Mouse (Mus musculus) stomach, embryonic 14.5 days (tissue): ENCODE data around the gene Ckm. TPM values are rescaled to one million over a fixed set of nuclear protein-coding genes. Genes with fewer than 3 reads are reported as not detected.

Experiments used
- ATAC-seq: fragments of 200-750 bp; cut with Nextera tagmentation; 2 replicates; pipeline ENCODE4 v1.8.0; 2017; ENCODE audit warnings: low read depth, moderate TSS enrichment; ENCODE audit not compliant: insufficient number of reproducible peaks, insufficient read depth, low FRiP score
- H3K27ac ChIP-seq: fragments of 300-500 bp; sonication (generic); 2 replicates; pipeline ENCODE4 v1.5.1; 2014; ENCODE audit warnings: mild to moderate bottlenecking, low read length, moderate library complexity, mixed read lengths
- H3K27me3 ChIP-seq: fragments of 300-500 bp; sonication (generic); 2 replicates; pipeline ENCODE4 v1.6.1; 2014; ENCODE audit warnings: low read length, control low read depth, mixed read lengths; ENCODE audit not compliant: control insufficient read depth, insufficient read depth
- H3K36me3 ChIP-seq: fragments of 300-500 bp; sonication (generic); 2 replicates; pipeline ENCODE4 v1.6.1; 2014; ENCODE audit warnings: mild to moderate bottlenecking, control low read depth, low read length, moderate library complexity, mixed read lengths; ENCODE audit not compliant: control insufficient read depth, insufficient read depth
- H3K4me1 ChIP-seq: fragments of 300-500 bp; sonication (generic); 2 replicates; pipeline ENCODE4 v1.6.1; 2014; ENCODE audit warnings: low read length, control low read depth, mixed read lengths; ENCODE audit not compliant: control insufficient read depth, insufficient read depth
- H3K4me2 ChIP-seq: fragments of 300-500 bp; sonication (generic); replicated peaks from 2 replicates; pipeline ENCODE4 v1.6.1; 2014; ENCODE audit warnings: low read depth, low read length, control low read depth
- H3K4me3 ChIP-seq: fragments of 300-500 bp; sonication (generic); 2 replicates; pipeline ENCODE4 v1.5.1; 2014; ENCODE audit warnings: low read depth, low read length, control low read depth
- H3K9ac ChIP-seq: fragments of 300-500 bp; sonication (generic); replicated peaks from 2 replicates; pipeline ENCODE4 v1.6.1; 2014; ENCODE audit warnings: low read depth, mild to moderate bottlenecking, control low read depth, low read length, moderate library complexity, mixed read lengths
- H3K9me3 ChIP-seq: fragments of 300-500 bp; sonication (generic); 2 replicates; pipeline ENCODE4 v1.6.1; 2016; ENCODE audit warnings: low read depth, low read length, control low read depth; ENCODE audit not compliant: control insufficient read depth
- WGBS: fragments of 180-500 bp; shearing (Covaris S2); extraction: QIAGEN DNeasy Blood & Tissue Kit; methylation state at CpG from one replicate; pipeline ENCODE4 v1.1.7; 2014; 5-methylcytosine and 5-hydroxymethylcytosine counted together
- polyA plus RNA-seq: library from polyadenylated mRNA; unstranded; fragments of >200 nt; fragmentation: Nextera tagmentation; extraction: Ambion mirVana; gene quantifications from 2 replicates; pipeline ENCODE4 v1.2.1, GENCODE M21; 2014

Gene Ckm
- polyA plus RNA-seq, 1 experiment from 2014 or later: 1.7 TPM

GRCm38 (mm10) chr7:19402535-19403112 is 2.0 kb upstream of the Ckm start:
- Histone ChIP-seq H3K9ac (no peak overlapping the region), H3K27me3 (0 out of 2 replicates have a peak, but pooled peaks cover 4% of the 10 kb centered on the region)
- ATAC-seq: no peak

GRCm38 (mm10) chr7:19403731-19404296 is 762 bp upstream of the Ckm start, which contains the start of gene Klc3:
Gene Klc3 (minus strand): TSS chr7:19404104.
- H3K27me3 ChIP-seq: 0 out of 2 replicates have a peak, but pooled peaks cover 4% of the 10 kb centered on the region
- H3K27ac ChIP-seq: no peak within 1 kb of the TSS
- peak within 1 kb of the TSS; percentile 41 for H3K9ac ChIP-seq
- peak within 1 kb of the TSS; percentile 77 for H3K4me2 ChIP-seq
- peak within 1 kb of the TSS; percentile 56 for H3K4me3 ChIP-seq
- peak; percentile 80 for ATAC-seq
- H3K36me3 ChIP-seq: no peaks in the 10 kb centered on the region
- 0 out of 2 replicates have a peak, but pooled peaks cover 6% of the 10 kb centered on the region for H3K4me1 ChIP-seq
- no peaks in the 10 kb centered on the region for H3K9me3 ChIP-seq
- 1% methylated on average over 53 of the region's 62 CpGs for WGBS

More at GRCm38 (mm10) chr7:19402535-19403112, 2.0 kb upstream of the Ckm start:
- Histone ChIP-seq H3K36me3 (no peaks in the 10 kb centered on the region), H3K27ac (no peak overlapping the region), H3K4me1 (0 out of 2 replicates have a peak, but pooled peaks cover 6% of the 10 kb centered on the region), H3K4me3 (no peak overlapping the region), H3K9me3 (no peaks in the 10 kb centered on the region), H3K4me2 (no peak overlapping the region)
- 84% methylated on average over 9 of the region's 9 CpGs for WGBS

- 0 out of 2 replicates have a peak, but pooled peaks cover 4% of the 10 kb centered on the region for H3K27me3 ChIP-seq
- no peaks in the 10 kb centered on the region for H3K4me1 ChIP-seq
- H3K9ac ChIP-seq: no peak overlapping the region
- no peak overlapping the region for H3K4me3 ChIP-seq
- peak overlapping the region; percentile 28; the same call in 1 of the 2 replicates for H3K4me2 ChIP-seq
- 3% methylated on average over 19 of the region's 19 CpGs for WGBS
- ATAC-seq: peak; percentile 57; the same call in 1 of the 2 replicates
- no peaks in the 10 kb centered on the region for H3K36me3 ChIP-seq
- no peaks in the 10 kb centered on the region for H3K9me3 ChIP-seq
- no peak overlapping the region for H3K27ac ChIP-seq
These were observed 841 bp downstream of the Ckm start for GRCm38 (mm10) chr7:19405417-19405816.

GRCm38 (mm10) chr7:19409753-19410152 is 5.2 kb downstream of the Ckm start:
- 49% methylated on average over 6 of the region's 6 CpGs for WGBS
- Histone ChIP-seq H3K9ac (no peak overlapping the region), H3K4me3 (no peak overlapping the region), H3K4me2 (no peak overlapping the region), H3K9me3 (0 out of 2 replicates have a peak, but pooled peaks cover 4% of the 10 kb centered on the region), H3K27me3 (no peaks in the 10 kb centered on the region), H3K4me1 (no peaks in the 10 kb centered on the region), H3K27ac (no peak overlapping the region), H3K36me3 (no peaks in the 10 kb centered on the region)
- ATAC-seq: no peak

DNA sequence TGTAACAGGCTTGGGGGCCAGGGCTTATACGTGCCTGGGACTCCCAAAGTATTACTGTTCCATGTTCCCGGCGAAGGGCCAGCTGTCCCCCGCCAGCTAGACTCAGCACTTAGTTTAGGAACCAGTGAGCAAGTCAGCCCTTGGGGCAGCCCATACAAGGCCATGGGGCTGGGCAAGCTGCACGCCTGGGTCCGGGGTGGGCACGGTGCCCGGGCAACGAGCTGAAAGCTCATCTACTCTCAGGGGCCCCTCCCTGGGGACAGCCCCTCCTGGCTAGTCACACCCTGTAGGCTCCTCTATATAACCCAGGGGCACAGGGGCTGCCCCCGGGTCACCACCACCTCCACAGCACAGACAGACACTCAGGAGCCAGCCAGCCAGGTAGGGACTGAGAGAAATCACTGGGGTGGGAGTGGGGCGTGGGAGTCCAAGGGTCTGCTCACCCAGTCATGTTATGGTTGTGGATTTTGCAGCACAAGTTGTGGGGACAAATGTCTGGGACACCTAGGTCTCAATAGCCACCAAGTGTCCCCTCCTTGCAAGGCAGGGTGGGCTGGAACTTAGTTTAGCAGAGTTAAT is 6.3 kb downstream of the Ckm start:
- Histone ChIP-seq H3K4me1 (no peaks in the 10 kb centered on the region), H3K4me3 (no peak overlapping the region)
- 80% methylated on average over 11 of the region's 11 CpGs for WGBS

GRCm38 (mm10) chr7:19411783-19412182 is 7.2 kb downstream of the Ckm start:
- H3K4me1 ChIP-seq: no peaks in the 10 kb centered on the region
- no peak overlapping the region for H3K9ac ChIP-seq
- 77% methylated on average over 5 of the region's 5 CpGs for WGBS
- no peaks in the 10 kb centered on the region for H3K36me3 ChIP-seq
- no peak overlapping the region for H3K4me3 ChIP-seq
- H3K27ac ChIP-seq: no peak overlapping the region
- 0 out of 2 replicates have a peak, but pooled peaks cover 2% of the 10 kb centered on the region for H3K27me3 ChIP-seq
- H3K4me2 ChIP-seq: no peak overlapping the region
- 0 out of 2 replicates have a peak, but pooled peaks cover 4% of the 10 kb centered on the region for H3K9me3 ChIP-seq
- ATAC-seq: no peak

More for the DNA sequence above, 6.3 kb downstream of the Ckm start:
- H3K9ac ChIP-seq: no peak overlapping the region
- H3K27me3 ChIP-seq: no peaks in the 10 kb centered on the region
- no peaks in the 10 kb centered on the region for H3K36me3 ChIP-seq
- no peak for ATAC-seq
- H3K27ac ChIP-seq: no peak overlapping the region
- H3K4me2 ChIP-seq: no peak overlapping the region
- 0 out of 2 replicates have a peak, but pooled peaks cover 4% of the 10 kb centered on the region for H3K9me3 ChIP-seq

- Histone ChIP-seq H3K27me3 (0 out of 2 replicates have a peak, but pooled peaks cover 4% of the 10 kb centered on the region), H3K9ac (no peak overlapping the region), H3K4me3 (no peak overlapping the region), H3K27ac (no peak overlapping the region), H3K36me3 (no peaks in the 10 kb centered on the region), H3K4me2 (no peak overlapping the region), H3K4me1 (no peaks in the 10 kb centered on the region), H3K9me3 (0 out of 2 replicates have a peak, but pooled peaks cover 4% of the 10 kb centered on the region)
- WGBS: 84% methylated on average over 3 of the region's 3 CpGs
- no peak for ATAC-seq
These were observed 8.9 kb downstream of the Ckm start for GRCm38 (mm10) chr7:19413525-19413924.

DNA sequence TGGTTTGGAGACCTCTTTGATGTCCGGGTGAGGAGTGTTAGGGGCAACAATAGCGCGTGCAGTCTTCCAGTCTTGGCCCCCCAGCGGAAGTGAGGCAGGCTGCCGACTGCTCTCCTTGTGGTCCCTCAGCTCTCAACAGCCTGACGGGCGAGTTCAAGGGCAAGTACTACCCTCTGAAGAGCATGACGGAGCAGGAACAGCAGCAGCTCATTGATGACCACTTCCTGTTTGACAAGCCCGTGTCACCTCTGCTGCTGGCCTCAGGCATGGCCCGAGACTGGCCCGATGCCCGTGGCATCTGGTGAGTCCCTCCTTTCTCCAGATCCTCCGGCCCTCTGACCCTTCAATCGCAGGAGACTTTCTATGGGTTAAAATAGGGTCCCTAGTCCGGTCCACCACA is 12.0 kb downstream of the Ckm start:
- no peak overlapping the region for H3K4me2 ChIP-seq
- H3K36me3 ChIP-seq: no peaks in the 10 kb centered on the region
- WGBS: 69% methylated on average over 15 of the region's 15 CpGs
- peaks cover 12% of the 10 kb centered on the region for H3K27me3 ChIP-seq
- H3K4me1 ChIP-seq: no peaks in the 10 kb centered on the region
- 0 out of 2 replicates have a peak, but pooled peaks cover 4% of the 10 kb centered on the region for H3K9me3 ChIP-seq
- ATAC-seq: no peak
- H3K27ac ChIP-seq: no peak overlapping the region
- H3K9ac ChIP-seq: no peak overlapping the region
- no peak overlapping the region for H3K4me3 ChIP-seq
